Mouse (Mus musculus): ENCODE data around the gene Frmpd4.

DNA sequence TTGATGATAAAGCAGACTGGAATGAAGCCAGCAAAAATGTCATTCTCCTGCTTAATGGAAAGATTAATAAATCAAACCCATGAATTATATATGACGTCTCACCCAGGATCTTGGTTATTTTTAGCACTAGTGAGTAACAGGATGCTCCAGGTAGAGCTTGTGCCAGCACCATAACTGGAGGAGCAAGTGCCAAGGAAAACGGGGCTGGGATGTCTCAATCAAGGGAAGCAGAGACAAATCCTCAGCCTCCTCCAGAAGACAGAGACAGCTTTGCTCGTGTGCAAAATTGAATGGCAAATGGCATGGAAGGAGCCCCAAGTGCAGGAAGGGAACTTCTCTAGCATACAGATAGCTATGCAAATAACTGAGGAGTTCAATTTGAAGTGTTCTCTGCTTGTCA is 418.2 kb downstream of the Frmpd4 start:
- TF ChIP-seq CTCF (IDR thresholded peaks at IDR 0.05; ENCODE audit: control insufficient read depth, insufficient read depth, insufficient replicate concordance, low read depth, low read length), result no peak
- TF ChIP-seq POLR2A (IDR thresholded peaks at IDR 0.05; ENCODE audit: control insufficient read depth, low read depth, low read length), result no peak
